Mouse (Mus musculus) forebrain, embryonic 16.5 days (tissue): Measurements from ENCODE around the gene Ankfn1. TPM values are rescaled to one million over a fixed set of nuclear protein-coding genes. Genes with fewer than 3 reads are reported as not detected.
A peak's percentile ranks its signal among the peaks of the same experiment; 100 is the strongest.

Source experiments
- ATAC-seq: fragments of 200-750 bp; cut with Nextera tagmentation; 2 replicates; pipeline ENCODE4 v1.8.0; 2017; ENCODE audit warnings: mild to moderate bottlenecking, moderate library complexity
- H3K27ac ChIP-seq: fragments of 300-500 bp; sonication (generic); 2 replicates; pipeline ENCODE4 v1.5.1; 2014; ENCODE audit warnings: low read length, control low read depth
- H3K27me3 ChIP-seq: fragments of 300-500 bp; sonication (generic); replicated peaks from 2 replicates; pipeline ENCODE4 v1.6.1; 2014; ENCODE audit warnings: low read length; ENCODE audit not compliant: control insufficient read depth, insufficient read depth
- H3K36me3 ChIP-seq: fragments of 300-500 bp; sonication (generic); 2 replicates; pipeline ENCODE4 v1.6.1; 2014; ENCODE audit not compliant: control insufficient read depth, insufficient read depth
- H3K4me1 ChIP-seq: fragments of 300-500 bp; sonication (generic); replicated peaks from 2 replicates; pipeline ENCODE4 v1.6.1; 2014; ENCODE audit warnings: low read length; ENCODE audit not compliant: control insufficient read depth, insufficient read depth
- H3K4me2 ChIP-seq: fragments of 300-500 bp; sonication (generic); 2 replicates; pipeline ENCODE4 v1.6.1; 2014; ENCODE audit warnings: mild to moderate bottlenecking, low read length, control low read depth
- H3K4me3 ChIP-seq: fragments of 300-500 bp; sonication (generic); replicated peaks from 2 replicates; pipeline ENCODE4 v1.5.1; 2014; ENCODE audit warnings: mild to moderate bottlenecking, low read length, control low read depth
- H3K9ac ChIP-seq: fragments of 300-500 bp; sonication (generic); replicated peaks from 2 replicates; pipeline ENCODE4 v1.6.1; 2014; ENCODE audit warnings: low read depth, low read length, control low read depth
- H3K9me3 ChIP-seq: fragments of 300-500 bp; sonication (generic); 2 replicates; pipeline ENCODE4 v1.6.1; 2016; ENCODE audit warnings: low read length; ENCODE audit not compliant: control insufficient read depth
- WGBS: fragments of 180-500 bp; shearing (Covaris S2); extraction: QIAGEN DNeasy Blood & Tissue Kit; methylation state at CpG from one replicate; pipeline ENCODE4 v1.1.7; 2014; 5-methylcytosine and 5-hydroxymethylcytosine counted together
- polyA plus RNA-seq: library from polyadenylated mRNA; unstranded; fragments of >200 nt; fragmentation: Nextera tagmentation; extraction: Ambion mirVana; gene quantifications from 2 replicates; pipeline ENCODE4 v1.2.1, GENCODE M21; 2015

Ankfn1 gene
- polyA plus RNA-seq, 1 experiment from 2014 or later = 5.2 TPM

GRCm38 (mm10) chr11:89635740-89636139, 141.7 kb downstream of the Ankfn1 start:
- Histone ChIP-seq H3K27ac (no peak overlapping the region), H3K9ac (no peak overlapping the region), H3K36me3 (no peaks in the 10 kb centered on the region), H3K4me1 (no peaks in the 10 kb centered on the region), H3K9me3 (no peaks in the 10 kb centered on the region), H3K4me3 (no peak overlapping the region), H3K4me2 (no peak overlapping the region), H3K27me3 (no peaks in the 10 kb centered on the region)
- no peak for ATAC-seq
- WGBS = 75% methylated on average over 1 of the region's 1 CpGs

DNA sequence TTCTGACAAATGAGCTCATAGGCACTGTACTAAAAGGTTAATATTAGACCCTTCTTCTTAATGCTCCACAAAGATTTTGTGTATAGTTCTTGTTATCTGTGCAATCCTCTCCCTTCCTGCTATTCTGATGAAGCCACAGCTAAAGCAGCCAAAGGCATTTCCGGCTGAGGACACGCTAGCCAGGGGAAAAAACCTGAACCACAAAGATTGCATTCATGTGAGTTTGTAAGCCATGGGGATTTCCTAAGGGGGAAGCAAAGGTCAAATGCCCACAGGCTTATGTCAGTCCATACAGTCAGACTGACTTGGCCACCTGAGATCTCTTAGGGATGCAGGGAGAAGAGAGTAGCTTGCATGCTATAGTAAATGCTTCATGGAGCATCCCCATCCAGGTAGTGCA, 146.1 kb downstream of the Ankfn1 start:
- Histone ChIP-seq H3K36me3 (no peaks in the 10 kb centered on the region), H3K4me3 (no peak overlapping the region), H3K9ac (no peak overlapping the region), H3K27me3 (no peaks in the 10 kb centered on the region), H3K4me1 (no peaks in the 10 kb centered on the region), H3K27ac (no peak overlapping the region), H3K9me3 (no peaks in the 10 kb centered on the region), H3K4me2 (no peak overlapping the region)
- no peak for ATAC-seq
- 93% methylated on average over 2 of the region's 2 CpGs for WGBS

DNA sequence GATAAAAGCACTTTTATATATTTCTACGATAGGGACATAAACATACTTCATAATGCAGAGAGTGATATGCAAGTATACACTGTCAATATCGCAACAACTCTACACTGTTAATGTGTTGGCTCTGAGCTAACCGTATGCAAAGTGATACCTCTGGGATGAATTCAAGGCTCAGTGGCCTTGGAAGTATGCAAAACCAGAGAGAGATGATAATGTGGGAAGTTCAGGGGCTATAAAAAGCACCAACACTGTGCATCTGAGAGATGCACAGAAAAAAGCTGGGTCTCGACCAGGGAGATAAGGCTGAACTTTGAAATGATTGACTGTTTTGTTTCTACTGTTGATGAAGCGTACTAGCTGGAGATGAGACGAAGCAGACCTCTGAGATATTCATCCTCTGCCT, 148.9 kb downstream of the Ankfn1 start:
- no peak overlapping the region for H3K4me3 ChIP-seq
- no peak overlapping the region for H3K9ac ChIP-seq
- WGBS = 90% methylated on average over 6 of the region's 6 CpGs
- H3K27ac ChIP-seq = no peak overlapping the region
- no peaks in the 10 kb centered on the region for H3K27me3 ChIP-seq
- H3K36me3 ChIP-seq = no peaks in the 10 kb centered on the region
- ATAC-seq = no peak
- 0 out of 2 replicates have a peak, but pooled peaks cover 3% of the 10 kb centered on the region for H3K4me1 ChIP-seq
- H3K9me3 ChIP-seq = no peaks in the 10 kb centered on the region
- no peak overlapping the region for H3K4me2 ChIP-seq

DNA sequence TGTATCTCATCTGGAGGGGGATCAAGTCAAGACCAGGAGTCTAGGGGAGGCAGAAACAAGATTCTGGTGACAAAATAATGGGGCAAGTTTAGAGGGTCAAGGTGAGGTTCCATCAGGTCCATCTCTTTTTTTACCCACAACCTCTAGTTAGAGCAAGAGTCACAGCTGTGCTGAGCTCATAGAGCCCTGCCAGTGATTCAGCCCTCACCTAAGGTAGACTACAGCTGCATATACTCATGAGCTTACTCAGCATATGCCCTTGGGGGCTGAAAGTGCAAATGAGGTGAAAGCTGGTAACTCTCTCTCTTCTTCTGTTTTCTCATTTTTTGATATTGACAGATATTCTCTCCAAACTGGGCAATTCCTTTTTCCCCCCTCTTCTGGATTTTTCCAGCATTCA, 150.2 kb downstream of the Ankfn1 start:
- ATAC-seq = no peak
- no peaks in the 10 kb centered on the region for H3K9me3 ChIP-seq
- no peaks in the 10 kb centered on the region for H3K27me3 ChIP-seq
- H3K4me3 ChIP-seq = no peak overlapping the region
- H3K36me3 ChIP-seq = no peaks in the 10 kb centered on the region
- no peak overlapping the region for H3K4me2 ChIP-seq
- 0 out of 2 replicates have a peak, but pooled peaks cover 3% of the 10 kb centered on the region for H3K4me1 ChIP-seq
- H3K9ac ChIP-seq = no peak overlapping the region
- H3K27ac ChIP-seq = no peak overlapping the region

GRCm38 (mm10) chr11:89623698-89624445, 153.6 kb downstream of the Ankfn1 start:
- Histone ChIP-seq H3K4me3 (no peak overlapping the region), H3K4me2 (no peak overlapping the region), H3K27ac (no peak overlapping the region), H3K36me3 (no peaks in the 10 kb centered on the region), H3K4me1 (peaks cover 10% of the 10 kb centered on the region), H3K9me3 (no peaks in the 10 kb centered on the region), H3K9ac (no peak overlapping the region), H3K27me3 (no peaks in the 10 kb centered on the region)
- 32% methylated on average over 13 of the region's 13 CpGs for WGBS
- peak; percentile 83 for ATAC-seq

- Histone ChIP-seq H3K4me2 (no peak overlapping the region), H3K36me3 (no peaks in the 10 kb centered on the region), H3K9ac (no peak overlapping the region), H3K27ac (no peak overlapping the region), H3K9me3 (no peaks in the 10 kb centered on the region), H3K4me3 (no peak overlapping the region), H3K4me1 (peaks cover 10% of the 10 kb centered on the region), H3K27me3 (no peaks in the 10 kb centered on the region)
- ATAC-seq = peak; percentile 49; the same call in 1 of the 2 replicates
Observed at GRCm38 (mm10) chr11:89619955-89620354, 157.5 kb downstream of the Ankfn1 start.

GRCm38 (mm10) chr11:89615806-89616205, 161.6 kb downstream of the Ankfn1 start:
- WGBS = 83% methylated on average over 2 of the region's 2 CpGs

GRCm38 (mm10) chr11:89611596-89611995, 165.9 kb downstream of the Ankfn1 start:
- no peak for ATAC-seq
- Histone ChIP-seq H3K4me1 (no peaks in the 10 kb centered on the region), H3K9me3 (no peaks in the 10 kb centered on the region), H3K27me3 (no peaks in the 10 kb centered on the region), H3K4me3 (no peak overlapping the region), H3K27ac (no peak overlapping the region), H3K36me3 (no peaks in the 10 kb centered on the region), H3K9ac (no peak overlapping the region), H3K4me2 (no peak overlapping the region)
- 72% methylated on average over 3 of the region's 3 CpGs for WGBS

More at GRCm38 (mm10) chr11:89615806-89616205, 161.6 kb downstream of the Ankfn1 start:
- H3K36me3 ChIP-seq = no peaks in the 10 kb centered on the region
- H3K4me3 ChIP-seq = no peak overlapping the region
- no peak overlapping the region for H3K9ac ChIP-seq
- H3K9me3 ChIP-seq = no peaks in the 10 kb centered on the region
- no peak for ATAC-seq
- H3K4me1 ChIP-seq = peaks cover 7% of the 10 kb centered on the region
- no peak overlapping the region for H3K27ac ChIP-seq
- H3K4me2 ChIP-seq = no peak overlapping the region
- no peaks in the 10 kb centered on the region for H3K27me3 ChIP-seq

DNA sequence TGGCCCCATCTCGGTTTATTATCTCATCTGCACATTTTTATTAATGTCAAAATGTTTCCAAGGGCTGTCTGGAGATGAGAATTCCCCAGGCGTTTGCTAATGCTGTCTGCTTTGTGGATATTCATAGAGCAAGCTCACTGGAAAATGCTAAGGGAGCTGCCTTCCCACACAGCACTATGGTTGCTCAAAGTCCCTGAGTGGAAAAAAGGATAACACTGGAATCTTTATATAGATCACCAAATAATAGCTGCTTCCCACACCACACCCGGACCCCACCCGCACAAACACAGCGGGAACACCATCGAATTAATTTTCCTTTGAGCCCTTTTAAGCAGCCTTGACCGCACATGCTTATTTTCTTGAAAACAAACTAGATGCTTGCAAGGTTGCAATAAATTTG, 169.4 kb downstream of the Ankfn1 start:
- Histone ChIP-seq H3K4me3 (no peak overlapping the region), H3K9ac (no peak overlapping the region), H3K27me3 (no peaks in the 10 kb centered on the region), H3K9me3 (no peaks in the 10 kb centered on the region), H3K36me3 (no peaks in the 10 kb centered on the region), H3K4me1 (no peaks in the 10 kb centered on the region), H3K4me2 (no peak overlapping the region), H3K27ac (no peak overlapping the region)
- no peak for ATAC-seq
- WGBS = 73% methylated on average over 7 of the region's 7 CpGs

DNA sequence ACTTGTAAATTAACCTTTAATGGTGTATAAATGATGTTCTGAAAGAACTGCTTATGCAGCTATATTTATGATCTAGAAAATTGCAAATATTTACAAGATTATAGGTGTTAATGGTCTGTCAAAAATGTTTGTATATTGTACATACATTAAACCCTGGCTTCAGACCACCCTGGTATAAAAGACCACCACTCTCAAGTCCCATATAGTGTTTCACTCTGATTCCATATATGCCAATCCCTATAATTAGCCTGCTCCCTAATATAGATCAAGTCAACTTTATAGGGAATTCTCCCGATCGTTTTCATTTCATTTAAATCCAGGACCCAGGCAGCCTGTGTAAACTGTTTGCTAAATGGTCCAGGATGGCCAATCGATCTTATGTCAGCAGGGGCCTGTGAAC, 170.2 kb downstream of the Ankfn1 start:
- no peak overlapping the region for H3K4me2 ChIP-seq
- ATAC-seq = no peak
- WGBS = 72% methylated on average over 3 of the region's 3 CpGs

More for the DNA sequence above, 170.2 kb downstream of the Ankfn1 start:
- Histone ChIP-seq H3K27me3 (no peaks in the 10 kb centered on the region), H3K36me3 (no peaks in the 10 kb centered on the region), H3K4me3 (no peak overlapping the region), H3K9ac (no peak overlapping the region), H3K4me1 (no peaks in the 10 kb centered on the region), H3K9me3 (no peaks in the 10 kb centered on the region), H3K27ac (no peak overlapping the region)
